Mouse (Mus musculus) hindbrain, embryonic 10.5 days (tissue): ENCODE measurements around the gene Gm37240. TPM values are rescaled to one million over a fixed set of nuclear protein-coding genes. Genes with fewer than 3 reads are reported as not detected.

Source experiments
- DNase-seq: peaks from one replicate; pipeline ENCODE4 v3.0.0-alpha.2; 2017; ENCODE audit warnings: low spot score
- H3K27ac ChIP-seq: fragments of 300-500 bp; sonication (generic); 2 replicates; pipeline ENCODE4 v1.5.1; 2016; ENCODE audit warnings: mild to moderate bottlenecking, moderate library complexity
- H3K27me3 ChIP-seq: fragments of 300-500 bp; sonication (generic); 2 replicates; pipeline ENCODE4 v1.6.1; 2016; ENCODE audit warnings: mild to moderate bottlenecking; ENCODE audit not compliant: poor library complexity, insufficient read depth, severe bottlenecking
- H3K36me3 ChIP-seq: fragments of 300-500 bp; sonication (generic); 2 replicates; pipeline ENCODE4 v1.6.1; 2016; ENCODE audit warnings: mild to moderate bottlenecking, moderate library complexity
- H3K4me1 ChIP-seq: fragments of 300-500 bp; sonication (generic); replicated peaks from 2 replicates; pipeline ENCODE4 v1.6.1; 2016; ENCODE audit warnings: mild to moderate bottlenecking
- H3K4me3 ChIP-seq: fragments of 300-500 bp; sonication (generic); 2 replicates; pipeline ENCODE4 v1.5.1; 2016; ENCODE audit warnings: mild to moderate bottlenecking, moderate library complexity
- H3K9me3 ChIP-seq: fragments of 300-500 bp; sonication (generic); 2 replicates; pipeline ENCODE4 v1.6.1; 2016; ENCODE audit warnings: mild to moderate bottlenecking, moderate library complexity
- WGBS: fragments of 180-500 bp; shearing (Covaris S2); methylation state at CpG from one replicate; pipeline ENCODE4 v1.1.7; 2016; 5-methylcytosine and 5-hydroxymethylcytosine counted together
- polyA plus RNA-seq: library from polyadenylated mRNA; unstranded; fragments of >200 nt; fragmentation: Nextera tagmentation; extraction: Ambion mirVana; gene quantifications from 2 replicates; pipeline ENCODE4 v1.2.1, GENCODE M21; 2016

The Gm37240 gene
- polyA plus RNA-seq, 1 experiment from 2014 or later, result 1.4 TPM

DNA sequence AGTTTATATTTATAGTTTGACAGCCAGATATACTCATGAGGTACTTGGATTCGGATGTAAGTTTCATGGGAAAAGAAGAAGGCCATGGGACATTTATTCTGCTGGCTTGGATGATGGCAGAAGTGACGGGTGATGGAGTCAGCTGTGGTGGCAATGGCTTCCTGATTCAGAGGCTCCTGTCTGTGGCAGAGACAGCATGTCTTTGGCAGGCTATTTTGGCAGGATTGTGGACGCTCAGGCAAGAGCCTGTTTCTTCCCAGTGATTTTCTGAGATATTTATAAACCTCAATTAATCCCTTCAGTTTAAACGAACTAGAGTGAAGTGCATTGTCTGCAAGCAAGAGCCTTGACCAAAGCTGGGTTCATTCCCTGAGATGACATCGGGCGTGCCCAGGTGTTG is 874.4 kb downstream of the Gm37240 start:
- Histone ChIP-seq H3K27ac (no peak overlapping the region), H3K36me3 (no peaks in the 10 kb centered on the region), H3K27me3 (no peaks in the 10 kb centered on the region), H3K4me3 (no peak overlapping the region), H3K9me3 (no peaks in the 10 kb centered on the region), H3K4me1 (0 out of 2 replicates have a peak, but pooled peaks cover 4% of the 10 kb centered on the region)
- no peak for DNase-seq
- WGBS, result 91% methylated on average over 6 of the region's 6 CpGs

DNA sequence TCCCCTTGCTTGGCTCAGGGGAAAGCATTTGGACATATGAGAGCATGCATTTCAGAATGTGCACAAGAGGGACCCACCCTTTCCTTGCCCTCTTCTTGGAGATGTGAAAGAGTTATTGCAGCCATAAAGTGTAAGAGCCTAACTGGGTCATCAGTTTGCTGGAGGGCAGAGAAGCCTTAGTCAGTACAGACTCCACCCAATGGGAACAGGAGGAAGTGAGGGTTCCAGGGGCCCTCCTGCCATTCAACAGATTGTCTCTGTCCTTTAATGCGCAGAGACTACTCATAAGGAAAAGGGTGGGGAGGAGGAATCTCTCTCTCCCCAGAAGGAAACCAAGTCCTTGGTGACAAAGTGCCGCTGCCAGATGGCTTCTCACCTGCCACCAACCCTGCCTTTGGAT is 882.1 kb downstream of the Gm37240 start:
- Histone ChIP-seq H3K36me3 (no peaks in the 10 kb centered on the region), H3K27me3 (no peaks in the 10 kb centered on the region), H3K27ac (no peak overlapping the region), H3K9me3 (no peaks in the 10 kb centered on the region), H3K4me1 (0 out of 2 replicates have a peak, but pooled peaks cover 3% of the 10 kb centered on the region), H3K4me3 (no peak overlapping the region)
- WGBS, result 87% methylated on average over 2 of the region's 2 CpGs
- DNase-seq, result no peak

DNA sequence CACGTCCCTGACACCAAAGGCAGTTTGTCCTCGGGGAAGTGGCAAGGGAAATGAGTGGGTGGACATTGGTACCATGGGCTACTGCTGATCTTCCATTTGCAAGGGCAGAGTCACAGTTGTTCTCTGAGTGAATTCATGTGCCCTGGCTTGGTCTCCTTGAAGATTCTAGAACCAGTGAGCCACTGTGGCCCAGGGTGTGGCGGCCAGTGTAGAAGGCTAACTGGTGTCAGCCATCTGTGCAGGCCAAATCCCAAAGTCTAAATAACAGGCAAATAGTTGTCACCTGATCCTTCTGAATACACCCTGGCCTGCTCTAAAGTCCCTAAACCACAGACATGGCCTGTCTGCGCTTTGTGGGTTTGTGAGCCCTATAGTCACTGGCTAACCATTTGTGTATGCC is 898.4 kb downstream of the Gm37240 start:
- no peaks in the 10 kb centered on the region for H3K36me3 ChIP-seq
- H3K27me3 ChIP-seq, result no peaks in the 10 kb centered on the region
- 88% methylated on average over 4 of the region's 4 CpGs for WGBS
- no peaks in the 10 kb centered on the region for H3K4me1 ChIP-seq
- no peaks in the 10 kb centered on the region for H3K9me3 ChIP-seq
- DNase-seq, result no peak
- no peak overlapping the region for H3K4me3 ChIP-seq
- no peak overlapping the region for H3K27ac ChIP-seq

DNA sequence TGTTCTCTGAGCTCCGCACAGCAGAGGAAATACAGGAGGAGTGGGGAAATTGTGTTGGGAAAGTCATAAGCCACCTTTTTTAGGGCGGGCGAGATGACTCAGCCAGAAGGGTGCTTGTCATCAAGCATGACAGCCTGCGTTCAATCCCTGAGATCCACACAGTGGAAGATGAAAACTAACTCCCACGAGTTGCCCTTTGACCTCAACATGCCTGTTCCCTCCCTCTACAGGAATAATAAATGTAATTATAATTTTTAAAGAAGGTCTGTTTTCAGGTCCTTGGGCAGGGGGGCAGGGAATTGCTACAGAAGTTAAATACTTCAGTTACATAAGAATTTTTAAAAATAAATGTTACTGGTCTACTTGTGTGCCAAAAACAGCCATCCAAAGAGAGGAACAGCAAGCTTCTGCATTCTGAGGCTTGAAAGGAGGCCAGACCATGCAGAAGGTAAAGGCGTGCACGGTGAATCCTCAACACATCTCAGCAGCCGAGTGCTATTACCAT is 902.1 kb downstream of the Gm37240 start:
- Histone ChIP-seq H3K27me3 (no peaks in the 10 kb centered on the region), H3K9me3 (no peaks in the 10 kb centered on the region), H3K4me3 (no peak overlapping the region), H3K4me1 (no peaks in the 10 kb centered on the region), H3K36me3 (peaks cover 2% of the 10 kb centered on the region), H3K27ac (no peak overlapping the region)
- 89% methylated on average over 8 of the region's 8 CpGs for WGBS
- no peak for DNase-seq

- Histone ChIP-seq H3K27ac (no peak overlapping the region), H3K4me1 (no peaks in the 10 kb centered on the region), H3K4me3 (no peak overlapping the region), H3K27me3 (no peaks in the 10 kb centered on the region), H3K9me3 (no peaks in the 10 kb centered on the region), H3K36me3 (peaks cover 22% of the 10 kb centered on the region)
- 78% methylated on average over 4 of the region's 4 CpGs for WGBS
- DNase-seq, result no peak
These were observed 904.6 kb downstream of the Gm37240 start for GRCm38 (mm10) chr3:84982688-84983087.

GRCm38 (mm10) chr3:84980158-84980557 is 907.2 kb downstream of the Gm37240 start:
- H3K4me3 ChIP-seq, result no peak overlapping the region
- no peak for DNase-seq
- peaks cover 45% of the 10 kb centered on the region for H3K36me3 ChIP-seq
- H3K4me1 ChIP-seq, result no peaks in the 10 kb centered on the region
- no peak overlapping the region for H3K27ac ChIP-seq
- H3K27me3 ChIP-seq, result no peaks in the 10 kb centered on the region
- H3K9me3 ChIP-seq, result no peaks in the 10 kb centered on the region
- 98% methylated on average over 2 of the region's 2 CpGs for WGBS

DNA sequence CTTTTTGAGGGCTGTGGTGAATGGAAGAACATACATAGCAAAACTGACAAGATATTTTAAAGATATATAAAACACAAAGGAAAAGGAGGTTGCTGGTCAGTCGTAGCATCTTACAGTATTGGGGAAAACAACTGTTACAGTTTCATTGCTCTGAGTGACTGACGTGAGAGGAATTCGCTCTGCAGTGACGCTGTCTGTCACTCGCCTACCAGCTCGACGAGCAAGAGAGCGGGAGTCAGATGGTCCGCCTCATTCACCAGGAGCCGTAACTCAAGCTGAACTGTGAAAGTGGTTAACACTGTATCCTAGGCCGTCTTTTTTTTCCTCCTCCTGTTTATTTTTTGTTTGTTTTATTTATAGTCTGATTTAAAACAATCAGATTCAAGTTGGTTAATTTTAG is 908.6 kb downstream of the Gm37240 start:
- DNase-seq, result no peak
- WGBS, result 91% methylated on average over 11 of the region's 11 CpGs
- Histone ChIP-seq H3K4me3 (no peak overlapping the region), H3K4me1 (no peaks in the 10 kb centered on the region), H3K36me3 (peaks cover 58% of the 10 kb centered on the region), H3K27me3 (no peaks in the 10 kb centered on the region), H3K9me3 (no peaks in the 10 kb centered on the region), H3K27ac (no peak overlapping the region)

DNA sequence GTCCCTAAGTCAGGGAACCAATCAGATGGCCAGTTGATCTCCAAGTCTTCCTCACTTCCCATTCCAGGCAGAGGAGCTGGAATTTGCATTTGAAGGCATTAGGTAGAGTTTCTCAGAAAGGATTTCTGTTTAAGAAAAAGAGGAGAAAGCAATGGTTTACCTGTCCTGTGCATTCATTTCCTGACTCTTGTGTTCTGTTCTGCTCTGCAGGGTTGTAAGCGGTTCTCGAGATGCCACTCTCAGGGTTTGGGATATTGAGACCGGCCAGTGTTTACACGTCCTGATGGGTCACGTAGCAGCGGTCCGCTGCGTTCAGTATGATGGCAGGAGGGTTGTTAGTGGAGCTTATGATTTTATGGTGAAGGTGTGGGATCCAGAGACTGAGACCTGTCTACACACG is 913.1 kb downstream of the Gm37240 start:
- Histone ChIP-seq H3K4me3 (no peak overlapping the region), H3K27me3 (no peaks in the 10 kb centered on the region), H3K9me3 (no peaks in the 10 kb centered on the region), H3K4me1 (no peaks in the 10 kb centered on the region), H3K36me3 (peaks cover 79% of the 10 kb centered on the region), H3K27ac (no peak overlapping the region)
- WGBS, result 94% methylated on average over 9 of the region's 9 CpGs
- no peak for DNase-seq

GRCm38 (mm10) chr3:84972881-84973280 is 914.4 kb downstream of the Gm37240 start:
- no peaks in the 10 kb centered on the region for H3K9me3 ChIP-seq
- H3K4me3 ChIP-seq, result no peak overlapping the region
- no peak overlapping the region for H3K27ac ChIP-seq
- H3K36me3 ChIP-seq, result peaks cover 82% of the 10 kb centered on the region
- H3K27me3 ChIP-seq, result no peaks in the 10 kb centered on the region
- H3K4me1 ChIP-seq, result no peaks in the 10 kb centered on the region
- 93% methylated on average over 2 of the region's 2 CpGs for WGBS
- DNase-seq, result no peak

- Histone ChIP-seq H3K4me3 (no peak overlapping the region), H3K9me3 (no peaks in the 10 kb centered on the region), H3K4me1 (no peaks in the 10 kb centered on the region), H3K27me3 (no peaks in the 10 kb centered on the region), H3K27ac (no peak overlapping the region), H3K36me3 (peaks cover 79% of the 10 kb centered on the region)
- 85% methylated on average over 5 of the region's 5 CpGs for WGBS
- DNase-seq, result no peak
These were observed 915.8 kb downstream of the Gm37240 start for GRCm38 (mm10) chr3:84971561-84971960.

DNA sequence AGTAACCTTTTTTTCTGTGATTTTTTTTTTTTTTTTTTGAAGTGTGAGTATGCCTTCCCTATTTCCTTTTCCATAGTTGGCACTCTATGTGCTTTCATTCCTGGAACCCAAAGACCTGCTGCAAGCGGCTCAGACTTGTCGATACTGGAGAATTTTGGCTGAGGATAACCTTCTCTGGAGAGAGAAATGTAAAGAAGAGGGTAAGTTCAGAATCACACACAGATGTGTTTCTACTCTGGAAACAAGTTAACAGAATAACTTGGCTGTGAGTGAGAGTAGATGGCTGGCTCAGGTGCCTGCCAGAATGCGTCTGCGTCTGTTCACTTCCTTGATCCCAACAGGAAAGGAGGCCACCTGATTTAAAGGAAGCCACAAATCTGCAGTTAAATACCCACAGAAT is 920.0 kb downstream of the Gm37240 start:
- peaks cover 50% of the 10 kb centered on the region for H3K36me3 ChIP-seq
- WGBS, result 96% methylated on average over 4 of the region's 4 CpGs

GRCm38 (mm10) chr3:84965156-84965555 is 922.2 kb downstream of the Gm37240 start:
- Histone ChIP-seq H3K27me3 (no peaks in the 10 kb centered on the region), H3K9me3 (no peaks in the 10 kb centered on the region), H3K36me3 (peaks cover 45% of the 10 kb centered on the region), H3K4me3 (no peak overlapping the region), H3K4me1 (no peaks in the 10 kb centered on the region), H3K27ac (no peak overlapping the region)
- 92% methylated on average over 5 of the region's 5 CpGs for WGBS
- DNase-seq, result no peak

More for the DNA sequence above, 920.0 kb downstream of the Gm37240 start:
- Histone ChIP-seq H3K4me3 (no peak overlapping the region), H3K27ac (no peak overlapping the region), H3K4me1 (no peaks in the 10 kb centered on the region), H3K9me3 (no peaks in the 10 kb centered on the region), H3K27me3 (no peaks in the 10 kb centered on the region)
- DNase-seq, result no peak

- Histone ChIP-seq H3K36me3 (peaks cover 13% of the 10 kb centered on the region), H3K9me3 (no peaks in the 10 kb centered on the region), H3K27me3 (no peaks in the 10 kb centered on the region), H3K4me1 (peaks cover 36% of the 10 kb centered on the region), H3K27ac (no peak overlapping the region), H3K4me3 (no peak overlapping the region)
- no peak for DNase-seq
- 70% methylated on average over 4 of the region's 4 CpGs for WGBS
These were observed 931.5 kb downstream of the Gm37240 start for GRCm38 (mm10) chr3:84955857-84956256.
